Mouse (Mus musculus) embryonic fibroblast, embryonic 13.5 days (primary cell): ENCODE data around the gene Gart.

Source experiments
- CTCF ChIP-seq: IDR thresholded peaks from 2 replicates; pipeline ENCODE4 v1.5.1; 2011; ENCODE audit warnings: mild to moderate bottlenecking, control low read depth, low read length, moderate library complexity, borderline replicate concordance; ENCODE audit not compliant: insufficient read depth
- POLR2A ChIP-seq: IDR thresholded peaks from 2 replicates; pipeline ENCODE4 v1.6.1; 2011; ENCODE audit warnings: low read depth, mild to moderate bottlenecking, control low read depth, low read length, moderate library complexity

DNA sequence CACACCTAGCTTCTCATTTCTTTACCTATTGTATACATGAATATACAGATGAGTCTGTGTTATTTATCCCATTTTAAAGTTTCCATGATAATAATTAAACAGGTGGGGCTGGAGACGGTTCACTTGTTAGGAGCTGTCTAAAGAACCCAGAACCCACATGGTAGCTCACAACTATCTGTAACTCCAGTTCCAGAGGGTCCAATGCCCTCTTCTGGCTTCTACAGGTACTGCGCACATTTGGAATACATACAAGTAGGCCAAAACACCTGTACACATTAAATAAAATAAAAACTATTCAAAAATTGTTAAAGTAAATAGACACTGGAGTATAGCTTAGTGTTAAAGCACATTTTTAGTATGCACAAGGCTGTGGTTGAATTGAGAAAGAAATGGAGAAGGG is 64.4 kb downstream of the Gart start:
- no peak for TF ChIP-seq POLR2A
- TF ChIP-seq CTCF = no peak
